Mouse (Mus musculus) T-helper 1 cell (primary cell): ENCODE data around the gene Gm3336.

Source experiments
- in situ Hi-C: fragments of 300-600 bp; cut with MboI, MseI; formaldehyde crosslinking; loops from one replicate; pipeline ENCODE4 v1.15.1; 2025; ENCODE audit warnings: high pct_unique_total_duplicates

Gene Gm3336

GRCm38 (mm10) chr8:70718297-70718696, at the start of gene Gm3336:
TSS of gene Gm3336 (plus strand) at chr8:70718543.
- in situ Hi-C loops: loop anchor here (10.0 kb wide), 1 partner anchor 47 kb away; the partner anchor contains the start of gene Mpv17l2

GRCm38 (mm10) chr8:70671615-70672324, 46.6 kb upstream of the Gm3336 start:
- in situ Hi-C loops: no loop called here

GRCm38 (mm10) chr8:70672325-70673078, 45.8 kb upstream of the Gm3336 start:
- in situ Hi-C loops: no loop called here

- in situ Hi-C loops: no loop called here
Observed at GRCm38 (mm10) chr8:70673079-70673856, 45.1 kb upstream of the Gm3336 start, which contains the start of gene Lsm4. TSS of gene Lsm4 (plus strand) at chr8:70673248.

GRCm38 (mm10) chr8:70674109-70674508, 44.2 kb upstream of the Gm3336 start:
- in situ Hi-C loops: no loop called here

GRCm38 (mm10) chr8:70674716-70675115, 43.6 kb upstream of the Gm3336 start:
- in situ Hi-C loops: no loop called here

- in situ Hi-C loops: no loop called here
Observed at GRCm38 (mm10) chr8:70675336-70675735, 43.0 kb upstream of the Gm3336 start.

GRCm38 (mm10) chr8:70677451-70678080, 40.8 kb upstream of the Gm3336 start:
- in situ Hi-C loops: no loop called here

GRCm38 (mm10) chr8:70678679-70679078, 39.7 kb upstream of the Gm3336 start:
- in situ Hi-C loops: no loop called here

- in situ Hi-C loops: no loop called here
Observed at GRCm38 (mm10) chr8:70679404-70679803, 38.9 kb upstream of the Gm3336 start.

GRCm38 (mm10) chr8:70680039-70680438, 38.3 kb upstream of the Gm3336 start:
- in situ Hi-C loops: no loop called here

GRCm38 (mm10) chr8:70681410-70681809, 36.9 kb upstream of the Gm3336 start:
- in situ Hi-C loops: no loop called here

GRCm38 (mm10) chr8:70682193-70682592, 36.1 kb upstream of the Gm3336 start:
- in situ Hi-C loops: no loop called here

- in situ Hi-C loops: no loop called here
Observed at GRCm38 (mm10) chr8:70682692-70683091, 35.7 kb upstream of the Gm3336 start.

GRCm38 (mm10) chr8:70684291-70684690, 34.1 kb upstream of the Gm3336 start:
- in situ Hi-C loops: no loop called here

- in situ Hi-C loops: no loop called here
Observed at GRCm38 (mm10) chr8:70687576-70687975, 30.8 kb upstream of the Gm3336 start.

GRCm38 (mm10) chr8:70688136-70688535, 30.2 kb upstream of the Gm3336 start:
- in situ Hi-C loops: no loop called here

- in situ Hi-C loops: no loop called here
Observed at GRCm38 (mm10) chr8:70689892-70690390, 28.4 kb upstream of the Gm3336 start.

GRCm38 (mm10) chr8:70691230-70691629, 27.1 kb upstream of the Gm3336 start:
- in situ Hi-C loops: no loop called here

- in situ Hi-C loops: no loop called here
Observed at GRCm38 (mm10) chr8:70691727-70692231, 26.6 kb upstream of the Gm3336 start.

- in situ Hi-C loops: no loop called here
Observed at GRCm38 (mm10) chr8:70693636-70694035, 24.7 kb upstream of the Gm3336 start.
